7 mouse cellular contexts compared by ENCODE assay signal in the genomic region with DNA sequence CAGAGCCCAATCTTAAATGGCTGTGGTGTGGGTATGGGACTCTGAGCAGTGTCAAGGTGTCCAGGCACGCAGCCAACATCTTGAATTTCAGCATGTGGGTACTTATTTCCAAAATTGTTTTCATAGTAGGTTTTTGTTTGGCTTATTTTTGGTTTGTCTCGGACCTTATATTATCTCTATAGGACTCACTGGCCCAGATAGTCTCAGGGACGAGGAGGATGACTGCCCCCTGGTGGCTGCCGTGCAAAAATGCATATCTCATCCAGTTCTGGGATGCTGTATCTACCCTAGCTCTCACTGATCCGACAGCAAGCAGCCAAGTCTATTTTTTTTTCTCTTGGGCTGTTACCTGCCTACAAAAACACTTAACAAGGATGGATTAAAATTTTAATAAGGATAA.
DNase-seq lines count a peak whose midpoint lies in the region; ATAC-seq lines count a peak whose summit lies in the region.

No protein-coding gene starts in this region.

- DNase-seq in CD8-positive naive resting alpha-beta T cell, adult 2 months (ENCODE audit: low read depth in 2 of 2, low spot score in 2 of 2) = peak; percentile 46 to 63
- DNase-seq in R1 (ENCODE audit: low read depth, low spot score) = peak; percentile 71
- peak; percentile 78 to 83 for DNase-seq in cerebellum, postnatal 14 days
- peak; percentile 44 for DNase-seq in gastrocnemius, postnatal 25 days
- peak; percentile 20 to 73 for DNase-seq in kidney, postnatal 36 days
- DNase-seq in spleen, adult 18-20 months = peak; percentile 33 to 50

- ATAC-seq in megakaryocyte, adult 5-6 weeks (ENCODE audit: poor library complexity, severe bottlenecking) = peak; percentile 69

Comparison
In these comparisons a context has a peak if more than half of its experiments do, and no peak if none do; other contexts are left out.
1. Peak in every context shown above with its lines: DNase-seq and ATAC-seq.